Mouse (Mus musculus) erythroblast, embryonic 14.5 days (primary cell): ENCODE measurements around the gene Kansl1.

Source experiments
- GATA1 ChIP-seq: IDR thresholded peaks from 2 replicates; pipeline ENCODE4 v1.6.1; 2012; ENCODE audit warnings: low read length, inconsistent platforms, mixed read lengths
- TAL1 ChIP-seq: IDR thresholded peaks from 3 replicates; pipeline ENCODE4 v1.6.1; 2012; ENCODE audit warnings: low read length, inconsistent platforms, mixed read lengths

- TF ChIP-seq GATA1 (no peak), TAL1 (no peak)
These were observed 27.9 kb downstream of the Kansl1 start for GRCm38 (mm10) chr11:104440521-104441474.
